Mouse (Mus musculus) lung, embryonic 15.5 days (tissue): Measurements from ENCODE around the gene Nr4a1. TPM values are rescaled to one million over a fixed set of nuclear protein-coding genes. Genes with fewer than 3 reads are reported as not detected.

Experiments used
- ATAC-seq: fragments of 200-750 bp; cut with Nextera tagmentation; 2 replicates; pipeline ENCODE4 v1.8.0; 2017; ENCODE audit warnings: moderate number of reproducible peaks, borderline replicate concordance; ENCODE audit not compliant: low FRiP score, low TSS enrichment; ENCODE audit errors: extremely low read depth
- H3K27ac ChIP-seq: fragments of 300-500 bp; sonication (generic); 2 replicates; pipeline ENCODE4 v1.5.1; 2015; ENCODE audit warnings: moderate library complexity, mild to moderate bottlenecking, inconsistent platforms
- H3K27me3 ChIP-seq: fragments of 300-500 bp; sonication (generic); 2 replicates; pipeline ENCODE4 v1.6.1; 2015; ENCODE audit warnings: inconsistent platforms
- H3K36me3 ChIP-seq: fragments of 300-500 bp; sonication (generic); 2 replicates; pipeline ENCODE4 v1.6.1; 2015; ENCODE audit warnings: inconsistent platforms
- H3K4me1 ChIP-seq: fragments of 300-500 bp; sonication (generic); 2 replicates; pipeline ENCODE4 v1.6.1; 2015; ENCODE audit warnings: inconsistent platforms
- H3K4me2 ChIP-seq: fragments of 300-500 bp; sonication (generic); 2 replicates; pipeline ENCODE4 v1.6.1; 2015; ENCODE audit warnings: inconsistent platforms, mild to moderate bottlenecking, moderate library complexity
- H3K4me3 ChIP-seq: fragments of 300-500 bp; sonication (generic); 2 replicates; pipeline ENCODE4 v1.5.1; 2015; ENCODE audit warnings: mild to moderate bottlenecking, inconsistent platforms
- H3K9ac ChIP-seq: fragments of 300-500 bp; sonication (generic); 2 replicates; pipeline ENCODE4 v1.6.1; 2015; ENCODE audit warnings: inconsistent platforms
- H3K9me3 ChIP-seq: fragments of 300-500 bp; sonication (generic); 2 replicates; pipeline ENCODE4 v1.6.1; 2016; ENCODE audit warnings: inconsistent platforms
- WGBS: fragments of 180-500 bp; shearing (Covaris S2); methylation state at CpG from one replicate; pipeline ENCODE4 v1.1.7; 2015; 5-methylcytosine and 5-hydroxymethylcytosine counted together
- polyA plus RNA-seq: library from polyadenylated mRNA; unstranded; fragments of >200 nt; fragmentation: Nextera tagmentation; extraction: Ambion mirVana; gene quantifications from 2 replicates; pipeline ENCODE4 v1.2.1, GENCODE M21; 2015

The Nr4a1 gene
- polyA plus RNA-seq, 1 experiment from 2014 or later: 9.9 TPM

- no peak for ATAC-seq
- Histone ChIP-seq H3K36me3 (no peaks in the 10 kb centered on the region), H3K27ac (peak overlapping the region; percentile 55), H3K4me1 (peaks cover 30% of the 10 kb centered on the region), H3K27me3 (no peaks in the 10 kb centered on the region), H3K4me3 (no peak overlapping the region), H3K9me3 (no peaks in the 10 kb centered on the region), H3K4me2 (no peak overlapping the region), H3K9ac (no peak overlapping the region)
- WGBS: 68% methylated on average over 6 of the region's 6 CpGs
These were observed 66.0 kb downstream of the Nr4a1 start for GRCm38 (mm10) chr15:101320010-101320617.

- no peaks in the 10 kb centered on the region for H3K27me3 ChIP-seq
- no peaks in the 10 kb centered on the region for H3K9me3 ChIP-seq
- H3K4me3 ChIP-seq: no peak overlapping the region
- H3K4me1 ChIP-seq: peaks cover 28% of the 10 kb centered on the region
- ATAC-seq: no peak
- WGBS: 30% methylated on average over 6 of the region's 6 CpGs
- peak overlapping the region; percentile 55 for H3K27ac ChIP-seq
- H3K4me2 ChIP-seq: no peak overlapping the region
- H3K36me3 ChIP-seq: no peaks in the 10 kb centered on the region
- no peak overlapping the region for H3K9ac ChIP-seq
These were observed 66.6 kb downstream of the Nr4a1 start for GRCm38 (mm10) chr15:101320618-101321041.

GRCm38 (mm10) chr15:101321126-101321525 lies 67.1 kb downstream of the Nr4a1 start:
- Histone ChIP-seq H3K27me3 (no peaks in the 10 kb centered on the region), H3K36me3 (no peaks in the 10 kb centered on the region), H3K9ac (no peak overlapping the region), H3K4me1 (peaks cover 30% of the 10 kb centered on the region), H3K27ac (peak overlapping the region; percentile 55; the same call in 1 of the 2 replicates), H3K4me2 (no peak overlapping the region), H3K9me3 (no peaks in the 10 kb centered on the region), H3K4me3 (no peak overlapping the region)
- ATAC-seq: no peak
- WGBS: 23% methylated on average over 5 of the region's 5 CpGs

GRCm38 (mm10) chr15:101322106-101322505 lies 68.0 kb downstream of the Nr4a1 start:
- peaks cover 33% of the 10 kb centered on the region for H3K4me1 ChIP-seq
- ATAC-seq: no peak
- no peak overlapping the region for H3K9ac ChIP-seq
- H3K4me2 ChIP-seq: no peak overlapping the region
- WGBS: 82% methylated on average over 5 of the region's 5 CpGs
- H3K4me3 ChIP-seq: no peak overlapping the region
- no peak overlapping the region for H3K27ac ChIP-seq
- no peaks in the 10 kb centered on the region for H3K9me3 ChIP-seq
- H3K36me3 ChIP-seq: no peaks in the 10 kb centered on the region
- H3K27me3 ChIP-seq: no peaks in the 10 kb centered on the region

GRCm38 (mm10) chr15:101322640-101323039 lies 68.6 kb downstream of the Nr4a1 start:
- H3K9me3 ChIP-seq: no peaks in the 10 kb centered on the region
- no peak overlapping the region for H3K9ac ChIP-seq
- H3K4me2 ChIP-seq: no peak overlapping the region
- no peak overlapping the region for H3K4me3 ChIP-seq
- H3K27me3 ChIP-seq: no peaks in the 10 kb centered on the region
- H3K36me3 ChIP-seq: no peaks in the 10 kb centered on the region
- peaks cover 31% of the 10 kb centered on the region for H3K4me1 ChIP-seq
- H3K27ac ChIP-seq: no peak overlapping the region
- ATAC-seq: no peak
- 87% methylated on average over 7 of the region's 7 CpGs for WGBS

- Histone ChIP-seq H3K9me3 (no peaks in the 10 kb centered on the region), H3K4me1 (peaks cover 31% of the 10 kb centered on the region), H3K27me3 (no peaks in the 10 kb centered on the region), H3K9ac (no peak overlapping the region), H3K4me3 (no peak overlapping the region), H3K4me2 (no peak overlapping the region), H3K27ac (no peak overlapping the region), H3K36me3 (no peaks in the 10 kb centered on the region)
- no peak for ATAC-seq
- 92% methylated on average over 5 of the region's 5 CpGs for WGBS
These were observed 69.4 kb downstream of the Nr4a1 start for GRCm38 (mm10) chr15:101323511-101323910.

Other genes with a start within 250 kb of the Nr4a1 start
- 0.19 TPM in 1 of 2 replicates, not detected in the other for gene Gm47841, start 206.9 kb upstream of the Nr4a1 start, polyA plus RNA-seq
- gene Fignl2, start 175.7 kb upstream of the Nr4a1 start, polyA plus RNA-seq: 0.19 and 0.24 TPM in 2 replicates
- gene Ankrd33, start 138.5 kb upstream of the Nr4a1 start, polyA plus RNA-seq: not detected in 2 replicates
- 68.2 and 72.4 TPM in 2 replicates for gene Acvrl1, start 125.7 kb upstream of the Nr4a1 start, polyA plus RNA-seq
- 5.9 and 6.0 TPM in 2 replicates for gene Acvr1b, start 80.2 kb upstream of the Nr4a1 start, polyA plus RNA-seq
- gene Grasp, start 30.1 kb upstream of the Nr4a1 start, polyA plus RNA-seq: 6.9 and 7.9 TPM in 2 replicates
- gene Atg101, start 30.0 kb downstream of the Nr4a1 start, polyA plus RNA-seq: 74.5 and 76.8 TPM in 2 replicates
- 48.1 and 50.0 TPM in 2 replicates for gene 6030408B16Rik, start 38.9 kb downstream of the Nr4a1 start, polyA plus RNA-seq
- 1.7 and 2.0 TPM in 2 replicates for gene Krt80, start 115.9 kb downstream of the Nr4a1 start, polyA plus RNA-seq
- 152 and 158 TPM in 2 replicates for gene Krt7, start 156.8 kb downstream of the Nr4a1 start, polyA plus RNA-seq
- gene Krt87, start 184.5 kb downstream of the Nr4a1 start, polyA plus RNA-seq: 0.38 and 0.39 TPM in 2 replicates
- not detected in 2 replicates for gene Krt88, start 193.5 kb downstream of the Nr4a1 start, polyA plus RNA-seq
- gene Krt81, start 209.5 kb downstream of the Nr4a1 start, polyA plus RNA-seq: not detected in 2 replicates
- not detected in 2 replicates for gene Krt86, start 219.2 kb downstream of the Nr4a1 start, polyA plus RNA-seq
- 0.13 TPM in 1 of 2 replicates, not detected in the other for gene Krt83, start 237.2 kb downstream of the Nr4a1 start, polyA plus RNA-seq